Mouse (Mus musculus): ENCODE data around the gene Atp8b4. TPM values are rescaled to one million over a fixed set of nuclear protein-coding genes. Genes with fewer than 3 reads are reported as not detected.

The Atp8b4 gene
- polyA plus RNA-seq, 1 experiment from 2014 or later, result 0.18 TPM

GRCm38 (mm10) chr2:126490573-126490972 is 9.9 kb downstream of the Atp8b4 start:
- Histone ChIP-seq H3K9me3 (ENCODE audit: control insufficient read depth, low read length) (no peaks in the 10 kb centered on the region), H3K27me3 (ENCODE audit: control insufficient read depth, insufficient read depth, low read length) (no peaks in the 10 kb centered on the region), H3K4me3 (ENCODE audit: low read length) (no peak overlapping the region), H3K4me1 (ENCODE audit: control insufficient read depth, insufficient read depth, low read length) (no peaks in the 10 kb centered on the region), H3K36me3 (ENCODE audit: control insufficient read depth, insufficient read depth, low read length) (no peaks in the 10 kb centered on the region), H3K27ac (ENCODE audit: low read depth, low read length) (no peak overlapping the region), H3K9ac (ENCODE audit: low read depth, low read length) (no peak overlapping the region), H3K4me2 (replicated peaks; ENCODE audit: low read depth, low read length) (no peak overlapping the region)
- 88% methylated on average over 9 of the region's 9 CpGs for WGBS
- ATAC-seq (ENCODE audit: low FRiP score, low TSS enrichment), result no peak

GRCm38 (mm10) chr2:126485262-126486017 is 15.0 kb downstream of the Atp8b4 start:
- no peaks in the 10 kb centered on the region for H3K4me1 ChIP-seq (ENCODE audit: control insufficient read depth, insufficient read depth, low read length)
- no peak for ATAC-seq (ENCODE audit: low FRiP score, low TSS enrichment)
- no peaks in the 10 kb centered on the region for H3K9me3 ChIP-seq (ENCODE audit: control insufficient read depth, low read length)
- H3K4me2 ChIP-seq (replicated peaks; ENCODE audit: low read depth, low read length), result no peak overlapping the region
- no peak overlapping the region for H3K27ac ChIP-seq (ENCODE audit: low read depth, low read length)
- no peaks in the 10 kb centered on the region for H3K27me3 ChIP-seq (ENCODE audit: control insufficient read depth, insufficient read depth, low read length)
- WGBS, result 69% methylated on average over 11 of the region's 11 CpGs
- H3K4me3 ChIP-seq (ENCODE audit: low read length), result no peak overlapping the region
- no peaks in the 10 kb centered on the region for H3K36me3 ChIP-seq (ENCODE audit: control insufficient read depth, insufficient read depth, low read length)
- no peak overlapping the region for H3K9ac ChIP-seq (ENCODE audit: low read depth, low read length)

GRCm38 (mm10) chr2:126483337-126483736 is 17.1 kb downstream of the Atp8b4 start:
- ATAC-seq (ENCODE audit: low FRiP score, low TSS enrichment), result no peak
- Histone ChIP-seq H3K4me3 (ENCODE audit: low read length) (no peak overlapping the region), H3K27ac (ENCODE audit: low read depth, low read length) (no peak overlapping the region), H3K36me3 (ENCODE audit: control insufficient read depth, insufficient read depth, low read length) (no peaks in the 10 kb centered on the region), H3K9ac (ENCODE audit: low read depth, low read length) (no peak overlapping the region), H3K27me3 (ENCODE audit: control insufficient read depth, insufficient read depth, low read length) (no peaks in the 10 kb centered on the region), H3K4me2 (replicated peaks; ENCODE audit: low read depth, low read length) (no peak overlapping the region), H3K4me1 (ENCODE audit: control insufficient read depth, insufficient read depth, low read length) (no peaks in the 10 kb centered on the region), H3K9me3 (ENCODE audit: control insufficient read depth, low read length) (no peaks in the 10 kb centered on the region)
- WGBS, result 55% methylated on average over 6 of the region's 6 CpGs

- no peaks in the 10 kb centered on the region for H3K36me3 ChIP-seq (ENCODE audit: control insufficient read depth, insufficient read depth, low read length)
- no peak overlapping the region for H3K27ac ChIP-seq (ENCODE audit: low read depth, low read length)
- no peak overlapping the region for H3K9ac ChIP-seq (ENCODE audit: low read depth, low read length)
- no peaks in the 10 kb centered on the region for H3K27me3 ChIP-seq (ENCODE audit: control insufficient read depth, insufficient read depth, low read length)
- WGBS, result 78% methylated on average over 7 of the region's 7 CpGs
- H3K4me1 ChIP-seq (ENCODE audit: control insufficient read depth, insufficient read depth, low read length), result no peaks in the 10 kb centered on the region
- no peaks in the 10 kb centered on the region for H3K9me3 ChIP-seq (ENCODE audit: control insufficient read depth, low read length)
- no peak for ATAC-seq (ENCODE audit: low FRiP score, low TSS enrichment)
- H3K4me2 ChIP-seq (replicated peaks; ENCODE audit: low read depth, low read length), result no peak overlapping the region
- no peak overlapping the region for H3K4me3 ChIP-seq (ENCODE audit: low read length)
Observed at GRCm38 (mm10) chr2:126477556-126477955, 22.9 kb downstream of the Atp8b4 start.

- Histone ChIP-seq H3K4me1 (ENCODE audit: control insufficient read depth, insufficient read depth, low read length) (no peaks in the 10 kb centered on the region), H3K9ac (ENCODE audit: low read depth, low read length) (no peak overlapping the region), H3K27me3 (ENCODE audit: control insufficient read depth, insufficient read depth, low read length) (no peaks in the 10 kb centered on the region), H3K4me3 (ENCODE audit: low read length) (no peak overlapping the region), H3K4me2 (replicated peaks; ENCODE audit: low read depth, low read length) (no peak overlapping the region), H3K9me3 (ENCODE audit: control insufficient read depth, low read length) (no peaks in the 10 kb centered on the region), H3K27ac (ENCODE audit: low read depth, low read length) (no peak overlapping the region), H3K36me3 (ENCODE audit: control insufficient read depth, insufficient read depth, low read length) (no peaks in the 10 kb centered on the region)
- WGBS, result 91% methylated on average over 11 of the region's 11 CpGs
- ATAC-seq (ENCODE audit: low FRiP score, low TSS enrichment), result no peak
Observed at GRCm38 (mm10) chr2:126475681-126476410, 24.6 kb downstream of the Atp8b4 start.

GRCm38 (mm10) chr2:126474019-126474418 is 26.5 kb downstream of the Atp8b4 start:
- H3K9ac ChIP-seq (ENCODE audit: low read depth, low read length), result no peak overlapping the region
- H3K4me2 ChIP-seq (replicated peaks; ENCODE audit: low read depth, low read length), result no peak overlapping the region
- H3K36me3 ChIP-seq (ENCODE audit: control insufficient read depth, insufficient read depth, low read length), result no peaks in the 10 kb centered on the region
- H3K27me3 ChIP-seq (ENCODE audit: control insufficient read depth, insufficient read depth, low read length), result no peaks in the 10 kb centered on the region
- 86% methylated on average over 6 of the region's 6 CpGs for WGBS
- H3K4me3 ChIP-seq (ENCODE audit: low read length), result no peak overlapping the region
- no peaks in the 10 kb centered on the region for H3K4me1 ChIP-seq (ENCODE audit: control insufficient read depth, insufficient read depth, low read length)
- no peaks in the 10 kb centered on the region for H3K9me3 ChIP-seq (ENCODE audit: control insufficient read depth, low read length)
- no peak overlapping the region for H3K27ac ChIP-seq (ENCODE audit: low read depth, low read length)
- ATAC-seq (ENCODE audit: low FRiP score, low TSS enrichment), result no peak

GRCm38 (mm10) chr2:126472836-126473235 is 27.6 kb downstream of the Atp8b4 start:
- H3K27me3 ChIP-seq (ENCODE audit: control insufficient read depth, insufficient read depth, low read length), result no peaks in the 10 kb centered on the region
- no peaks in the 10 kb centered on the region for H3K4me1 ChIP-seq (ENCODE audit: control insufficient read depth, insufficient read depth, low read length)
- ATAC-seq (ENCODE audit: low FRiP score, low TSS enrichment), result no peak
- no peak overlapping the region for H3K4me2 ChIP-seq (replicated peaks; ENCODE audit: low read depth, low read length)
- H3K9me3 ChIP-seq (ENCODE audit: control insufficient read depth, low read length), result no peaks in the 10 kb centered on the region
- no peak overlapping the region for H3K27ac ChIP-seq (ENCODE audit: low read depth, low read length)
- 64% methylated on average over 5 of the region's 5 CpGs for WGBS
- H3K9ac ChIP-seq (ENCODE audit: low read depth, low read length), result no peak overlapping the region
- H3K4me3 ChIP-seq (ENCODE audit: low read length), result no peak overlapping the region
- no peaks in the 10 kb centered on the region for H3K36me3 ChIP-seq (ENCODE audit: control insufficient read depth, insufficient read depth, low read length)

- no peak overlapping the region for H3K4me3 ChIP-seq (ENCODE audit: low read length)
Observed at GRCm38 (mm10) chr2:126467790-126468189, 32.7 kb downstream of the Atp8b4 start.

GRCm38 (mm10) chr2:126466391-126467134 is 33.9 kb downstream of the Atp8b4 start:
- Histone ChIP-seq H3K36me3 (ENCODE audit: control insufficient read depth, insufficient read depth, low read length) (no peaks in the 10 kb centered on the region), H3K27me3 (ENCODE audit: control insufficient read depth, insufficient read depth, low read length) (no peaks in the 10 kb centered on the region), H3K4me1 (ENCODE audit: control insufficient read depth, insufficient read depth, low read length) (no peaks in the 10 kb centered on the region), H3K9me3 (ENCODE audit: control insufficient read depth, low read length) (no peaks in the 10 kb centered on the region), H3K9ac (ENCODE audit: low read depth, low read length) (no peak overlapping the region), H3K4me2 (replicated peaks; ENCODE audit: low read depth, low read length) (no peak overlapping the region), H3K4me3 (ENCODE audit: low read length) (no peak overlapping the region), H3K27ac (ENCODE audit: low read depth, low read length) (no peak overlapping the region)
- 91% methylated on average over 13 of the region's 13 CpGs for WGBS
- ATAC-seq (ENCODE audit: low FRiP score, low TSS enrichment), result no peak

More at GRCm38 (mm10) chr2:126467790-126468189, 32.7 kb downstream of the Atp8b4 start:
- Histone ChIP-seq H3K4me2 (replicated peaks; ENCODE audit: low read depth, low read length) (no peak overlapping the region), H3K27me3 (ENCODE audit: control insufficient read depth, insufficient read depth, low read length) (no peaks in the 10 kb centered on the region), H3K9me3 (ENCODE audit: control insufficient read depth, low read length) (no peaks in the 10 kb centered on the region), H3K4me1 (ENCODE audit: control insufficient read depth, insufficient read depth, low read length) (no peaks in the 10 kb centered on the region), H3K9ac (ENCODE audit: low read depth, low read length) (no peak overlapping the region), H3K36me3 (ENCODE audit: control insufficient read depth, insufficient read depth, low read length) (no peaks in the 10 kb centered on the region), H3K27ac (ENCODE audit: low read depth, low read length) (no peak overlapping the region)
- ATAC-seq (ENCODE audit: low FRiP score, low TSS enrichment), result no peak
- WGBS, result 73% methylated on average over 4 of the region's 4 CpGs

Data from kidney, embryonic 14.5 days (tissue).